Mouse (Mus musculus) layer of hippocampus, adult 11-12 months (tissue): ENCODE data around the gene Fam213b.
A peak's percentile ranks its signal among the peaks of the same experiment; 100 is the strongest.

Experiments
- DNase-seq: peaks from one replicate; pipeline ENCODE4 v3.0.0; 2022; ENCODE audit warnings: low spot score

Gene Fam213b

DNA sequence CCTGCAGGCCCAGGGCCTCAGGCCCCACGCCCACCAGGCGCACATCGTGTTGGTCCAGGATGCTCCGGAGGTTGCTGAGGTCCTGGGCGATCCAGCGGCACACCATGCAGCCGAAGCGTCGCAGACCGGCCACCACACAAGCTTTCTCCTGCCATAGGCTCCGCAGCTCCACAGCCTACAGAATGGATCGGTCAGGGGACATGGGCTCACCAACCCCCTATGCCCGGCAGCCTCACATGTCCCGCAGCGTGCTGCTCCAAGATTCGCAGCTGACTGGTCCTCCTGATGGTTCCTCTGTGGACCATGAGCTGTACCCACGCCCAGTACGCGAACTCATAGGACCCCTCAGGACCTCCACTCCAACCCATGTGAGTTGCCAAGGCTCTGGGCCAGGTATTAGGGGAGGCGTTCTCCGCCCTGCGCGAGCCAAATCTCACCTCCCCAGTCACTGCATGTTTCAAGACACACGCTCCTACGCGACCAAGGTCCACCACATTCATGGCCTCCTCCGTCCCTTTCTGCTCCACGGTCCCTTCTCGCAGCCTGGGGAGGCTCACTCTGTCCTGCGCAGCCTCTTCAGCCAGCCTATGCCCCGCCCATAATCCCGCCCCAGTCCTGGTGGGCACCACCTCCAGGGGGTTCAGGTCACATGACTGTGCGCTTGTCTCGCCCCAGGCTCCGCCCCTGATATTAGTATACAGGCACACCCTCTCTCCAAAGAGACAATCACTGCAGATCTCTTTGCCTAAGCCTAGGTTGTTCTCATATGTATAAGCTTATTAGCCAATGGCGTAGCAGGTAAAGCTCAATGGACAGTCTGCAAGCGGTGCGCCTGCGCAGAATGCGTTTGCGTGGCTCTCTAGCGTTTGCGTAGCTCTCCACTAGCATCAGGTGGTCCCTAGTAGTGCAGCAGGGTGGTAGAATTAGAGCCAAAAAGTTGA lies at the start of gene Fam213b:
Fam213b (minus strand) TSS at position 630 of the 941 bp plus-strand sequence.
- DNase-seq, result peak; percentile 82

DNA sequence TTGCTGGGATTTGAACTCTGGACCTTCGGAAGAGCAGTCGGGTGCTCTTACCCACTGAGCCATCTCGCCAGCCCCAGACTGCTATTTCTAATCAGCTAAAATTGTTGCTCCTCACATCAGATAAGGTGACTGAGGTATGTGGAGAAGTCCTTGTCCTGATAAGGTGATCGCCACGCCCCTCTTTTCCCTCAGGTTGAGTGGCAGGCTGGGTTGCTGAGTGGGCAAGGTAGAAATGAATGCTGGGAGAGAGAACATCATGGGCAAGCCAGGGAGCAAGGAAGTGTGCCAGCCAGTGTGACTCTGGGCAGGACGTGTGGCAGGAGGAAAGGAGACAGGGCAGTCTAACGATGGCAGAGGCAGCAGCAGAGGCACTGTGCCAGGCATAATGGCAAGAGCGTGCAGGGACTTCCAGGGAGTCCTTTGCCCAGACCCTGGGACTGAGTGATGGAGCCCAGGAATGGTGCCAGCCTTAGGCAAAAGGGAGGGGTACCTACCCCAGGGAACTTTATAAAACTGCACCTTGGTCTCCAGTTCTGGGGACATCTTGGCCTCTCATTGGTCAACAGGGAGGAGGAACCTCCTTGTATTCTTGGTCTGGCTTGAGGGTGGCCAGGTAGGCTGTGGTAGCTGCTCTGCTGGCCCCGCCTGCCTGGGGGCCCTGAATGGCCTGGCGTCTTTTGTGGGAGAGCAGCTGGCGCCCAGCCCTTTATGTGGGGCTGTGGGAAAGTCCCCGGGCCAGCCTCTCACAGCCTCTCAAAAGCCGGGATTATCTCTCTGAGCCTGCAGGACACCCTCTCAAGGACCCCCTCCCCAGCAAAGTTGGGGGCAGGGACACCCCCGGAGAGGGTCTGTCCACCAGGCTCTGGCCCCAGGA lies 49.4 kb upstream of the Fam213b start:
- DNase-seq, result peak; percentile 46

DNA sequence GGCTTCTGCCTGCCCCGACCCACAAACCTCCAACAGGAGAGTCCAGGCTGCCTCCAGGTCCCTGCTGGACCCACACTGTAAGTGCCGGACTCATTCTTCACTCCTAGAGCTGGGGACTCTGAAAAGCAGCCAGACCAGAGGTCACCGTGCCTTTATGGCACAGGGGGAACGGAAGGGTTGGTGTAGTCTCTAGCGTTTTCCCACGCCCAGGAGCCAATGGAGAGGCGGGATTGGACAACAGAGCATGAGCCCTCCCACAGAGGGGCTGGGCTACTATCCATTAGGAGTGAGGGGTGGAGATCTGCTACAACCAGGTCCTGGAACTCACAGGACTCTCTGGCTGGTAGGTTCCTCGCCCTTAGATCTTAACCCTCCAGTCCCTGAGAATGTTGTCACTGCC lies 47.4 kb upstream of the Fam213b start:
- DNase-seq, result peak; percentile 53

DNA sequence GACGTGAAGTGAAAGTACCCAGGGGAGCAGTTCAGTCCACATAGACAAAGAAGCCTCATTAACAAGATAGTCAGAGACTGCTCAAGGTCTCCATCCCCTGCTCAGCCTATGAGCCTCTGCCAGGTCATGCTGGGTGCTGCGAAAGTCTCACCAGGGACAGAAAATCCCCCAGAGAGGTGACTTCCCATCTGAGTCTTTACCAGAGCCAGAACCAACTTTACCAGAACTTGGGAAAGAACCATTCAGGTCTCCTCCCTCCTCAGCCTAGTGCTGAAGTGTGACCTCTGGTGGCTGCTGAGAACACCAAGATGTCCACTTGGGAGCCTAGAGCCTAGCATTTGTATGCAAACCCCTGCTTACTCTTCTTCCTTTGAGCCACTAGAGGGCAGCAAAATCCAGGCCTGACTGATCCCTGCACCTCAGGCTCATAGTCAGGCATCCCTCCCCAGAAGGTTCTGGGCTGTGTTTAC lies 45.2 kb upstream of the Fam213b start:
- DNase-seq, result peak; percentile 83

DNA sequence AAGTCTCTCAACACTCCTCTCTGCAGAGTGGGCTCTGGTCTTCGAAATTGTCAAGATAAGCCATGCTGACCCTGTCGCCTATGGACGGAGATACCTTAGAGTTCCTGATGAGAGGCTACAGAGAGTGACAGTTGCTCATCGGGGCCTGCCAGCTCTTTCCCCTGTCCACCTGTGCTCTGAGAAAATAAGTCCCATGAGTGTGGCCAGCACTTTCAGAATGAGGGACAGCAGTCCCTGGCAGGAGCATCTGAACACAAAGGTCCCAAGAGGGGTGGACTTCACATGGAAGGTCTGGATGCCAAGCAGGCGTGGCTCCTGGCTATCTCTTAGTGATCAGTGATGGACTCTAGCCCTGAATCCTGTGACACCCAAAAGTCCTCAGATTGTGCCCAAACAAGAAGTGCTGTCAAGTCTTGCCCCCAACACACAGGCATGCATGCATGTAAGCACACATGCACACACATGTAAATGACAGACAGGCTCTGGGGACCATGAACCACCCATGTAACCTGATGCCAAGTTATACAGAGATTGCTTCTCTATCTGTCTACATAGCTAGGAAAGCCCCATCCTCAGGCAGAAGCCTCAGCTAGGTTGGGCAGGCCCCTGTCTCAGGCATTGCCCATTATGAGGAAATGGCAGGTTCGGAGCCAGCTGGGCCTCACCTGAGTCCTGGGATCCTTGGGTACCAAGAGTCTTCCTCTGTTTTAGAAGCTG lies 44.5 kb upstream of the Fam213b start:
- no peak for DNase-seq

DNA sequence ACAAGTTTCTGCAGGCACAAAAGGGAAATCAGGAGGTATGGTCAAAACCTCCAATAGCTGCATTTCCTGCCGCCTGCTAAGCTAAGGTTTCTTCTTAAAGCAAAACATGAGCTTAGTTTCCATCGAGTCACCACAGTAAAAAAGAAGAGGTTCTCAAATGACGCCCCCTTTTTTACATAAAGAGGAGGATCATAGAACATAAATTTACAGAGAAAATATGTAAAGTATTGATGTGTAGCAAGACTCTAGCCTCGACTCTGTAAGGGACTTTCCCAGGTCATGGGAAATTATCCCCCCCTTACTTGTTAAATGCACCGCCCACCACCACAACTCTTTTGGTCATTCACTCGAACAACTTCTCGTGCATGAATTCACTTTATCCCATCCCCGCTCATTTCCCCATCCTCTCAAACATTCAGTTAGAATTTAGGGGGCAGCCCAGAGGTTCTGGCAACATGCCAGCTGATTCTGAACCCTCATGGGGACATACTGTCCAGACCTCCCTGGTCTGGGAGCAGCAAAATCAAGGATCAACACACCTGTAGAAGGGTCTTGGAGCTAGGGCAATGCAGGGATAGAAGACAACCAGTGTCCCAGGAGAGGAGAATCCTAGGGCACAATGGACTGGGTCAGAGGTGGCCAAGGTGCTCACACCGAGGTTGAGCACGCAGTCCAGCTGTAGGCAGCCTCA lies 43.8 kb upstream of the Fam213b start:
- no peak for DNase-seq

DNA sequence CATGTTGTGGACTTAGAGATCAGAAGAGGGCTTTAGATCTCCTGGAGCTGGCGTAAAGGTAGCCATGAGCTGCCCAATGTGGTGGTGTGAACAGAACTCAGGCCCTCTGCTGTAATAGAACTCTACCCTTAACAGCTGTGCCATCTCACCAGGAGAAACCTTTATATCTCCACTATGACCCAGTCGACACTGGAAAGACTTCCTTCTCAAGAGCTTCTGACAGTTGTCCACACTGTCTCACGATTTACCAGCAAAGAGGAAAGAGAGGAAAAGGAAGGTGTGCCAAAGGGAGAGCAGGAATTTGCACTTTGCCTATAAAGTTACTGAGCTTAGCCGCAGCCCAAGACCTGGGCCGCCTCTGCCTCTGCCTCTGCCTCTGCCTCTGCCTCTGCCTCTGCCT lies 42.9 kb upstream of the Fam213b start:
- DNase-seq, result no peak

DNA sequence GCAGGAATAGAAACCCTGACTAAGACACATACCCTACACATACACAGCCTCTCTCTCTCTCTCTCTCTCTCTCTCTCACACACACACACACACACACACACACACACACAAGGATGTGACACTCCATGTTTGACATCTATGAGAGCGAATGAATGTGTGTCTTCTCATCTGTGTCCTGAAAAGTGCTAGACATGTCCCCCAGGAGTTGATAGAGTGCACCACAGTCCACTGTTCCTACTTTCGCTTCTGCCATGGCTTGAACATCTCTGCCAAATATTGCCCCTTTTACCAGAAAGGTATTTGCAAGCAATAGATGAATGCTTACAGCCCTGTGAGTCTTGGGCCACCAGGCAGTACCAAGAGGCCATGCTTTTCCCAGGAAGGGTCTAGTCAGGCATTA lies 41.2 kb upstream of the Fam213b start:
- DNase-seq, result no peak

DNA sequence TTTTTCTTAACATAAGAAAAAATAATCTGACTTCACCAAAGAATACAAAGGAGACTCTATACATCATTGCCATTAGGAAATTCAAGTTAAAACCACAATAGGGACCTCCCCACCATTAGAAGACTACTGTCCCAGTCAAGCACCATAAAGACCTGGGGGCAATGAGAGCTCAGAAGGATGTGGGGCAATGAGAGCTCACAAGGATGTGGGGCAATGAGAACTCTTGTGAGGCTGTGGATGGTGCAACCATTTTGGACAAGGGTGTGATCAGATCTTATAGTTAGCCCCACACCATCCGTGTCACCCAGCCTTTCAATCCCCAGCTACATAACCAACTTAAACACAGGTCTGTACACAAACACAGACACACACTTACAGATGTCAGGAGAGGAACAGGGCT lies 38.8 kb upstream of the Fam213b start:
- no peak for DNase-seq

DNA sequence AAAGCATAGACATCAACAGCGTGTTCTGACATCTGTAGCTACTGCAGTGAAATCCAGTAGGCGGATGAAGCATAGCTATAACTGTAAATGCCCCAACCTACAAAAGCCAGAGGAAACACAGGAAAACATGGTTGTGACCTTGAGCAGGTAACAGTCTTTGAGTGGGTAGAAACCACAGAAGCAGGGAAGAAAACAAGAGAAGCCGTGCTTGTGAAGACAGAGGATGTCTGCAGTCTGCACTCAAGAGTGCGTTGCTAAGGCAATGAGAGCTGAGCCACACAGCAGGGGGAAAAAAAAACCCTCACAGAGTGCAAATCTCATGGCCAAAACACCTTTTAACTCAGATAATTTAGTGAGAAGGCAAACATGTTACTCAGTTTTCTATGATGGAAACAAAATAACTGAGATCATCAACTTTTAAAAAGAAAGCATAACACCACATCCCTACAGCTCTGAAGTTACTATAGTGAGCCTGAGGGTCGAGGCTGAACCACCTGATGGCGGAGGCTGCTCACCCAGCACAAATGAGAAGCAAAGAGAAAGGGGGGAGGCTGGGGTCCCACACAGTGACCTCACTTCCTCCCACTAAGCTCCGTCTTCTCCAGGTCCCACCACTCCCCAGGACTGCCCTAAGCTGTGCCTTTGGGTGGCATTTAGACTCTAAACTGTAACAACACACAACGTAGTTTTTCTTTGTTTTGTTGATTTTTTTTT lies 37.8 kb upstream of the Fam213b start:
- DNase-seq, result no peak

DNA sequence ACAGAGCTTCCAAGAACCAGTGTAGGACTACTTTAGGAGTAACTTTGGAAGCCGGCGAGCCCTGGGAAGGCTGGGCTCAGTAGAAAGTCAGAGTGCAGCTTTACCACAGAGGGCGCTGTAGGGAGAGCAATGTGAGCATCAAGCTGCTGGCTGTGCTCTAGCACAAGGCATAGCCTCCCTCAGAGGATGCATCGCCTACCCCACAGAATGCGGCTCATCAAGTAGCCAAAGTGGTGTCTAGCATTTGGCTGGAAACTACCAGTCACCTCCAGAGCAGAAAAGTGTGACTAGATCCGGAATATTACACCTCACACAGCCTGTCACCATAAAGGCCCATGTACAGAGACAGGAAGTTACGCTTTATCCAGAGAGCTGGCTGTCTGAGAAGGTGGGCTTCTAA lies 36.9 kb upstream of the Fam213b start:
- DNase-seq, result no peak

DNA sequence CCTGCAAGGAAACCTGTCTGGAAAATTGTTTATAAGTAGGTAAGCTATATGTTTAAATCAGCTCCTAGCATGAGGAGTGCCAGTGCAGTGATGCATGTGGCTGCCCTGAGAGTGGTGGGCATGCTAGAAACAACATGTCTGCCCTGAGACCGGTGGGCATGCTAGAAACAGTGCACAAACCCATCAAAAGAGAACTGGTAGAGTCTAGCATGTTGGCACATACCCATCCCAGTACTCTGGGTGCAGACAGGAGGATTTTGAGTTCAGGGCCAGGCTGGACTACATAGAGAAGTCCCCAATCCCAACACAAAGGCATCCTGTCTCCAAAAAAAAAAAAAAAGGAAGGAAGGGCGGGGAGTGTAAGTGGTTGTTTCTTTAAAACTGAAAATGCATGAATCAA lies 35.9 kb upstream of the Fam213b start:
- no peak for DNase-seq

DNA sequence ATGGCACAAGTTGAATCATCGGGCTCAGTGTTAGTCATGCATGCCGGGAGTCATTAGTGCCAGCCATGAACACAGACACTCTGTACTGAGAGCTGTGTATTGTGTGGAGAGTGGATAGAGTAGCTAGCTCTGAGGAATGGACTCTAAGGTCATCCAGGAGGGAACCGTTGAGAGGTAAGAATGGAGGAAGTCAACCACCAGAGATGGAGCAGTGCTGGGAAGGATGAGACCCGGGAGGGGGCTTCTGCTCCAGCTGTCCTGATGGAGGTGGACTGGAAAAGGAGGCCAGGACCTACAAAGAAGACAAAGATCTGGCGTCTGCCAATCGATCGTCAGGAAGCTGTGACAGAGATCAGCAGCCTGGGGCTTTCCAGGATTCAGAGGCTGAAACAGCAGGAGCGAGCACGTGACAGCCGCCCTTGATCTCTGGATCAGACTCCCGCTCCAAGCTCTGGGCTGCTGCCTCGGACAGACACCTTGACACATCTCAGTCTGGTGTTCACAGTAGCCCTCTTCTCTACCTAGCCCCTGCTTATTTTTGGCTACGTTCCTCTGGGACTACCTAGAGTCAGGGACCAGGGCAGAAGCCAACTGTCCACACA lies 34.5 kb upstream of the Fam213b start:
- DNase-seq, result no peak

DNA sequence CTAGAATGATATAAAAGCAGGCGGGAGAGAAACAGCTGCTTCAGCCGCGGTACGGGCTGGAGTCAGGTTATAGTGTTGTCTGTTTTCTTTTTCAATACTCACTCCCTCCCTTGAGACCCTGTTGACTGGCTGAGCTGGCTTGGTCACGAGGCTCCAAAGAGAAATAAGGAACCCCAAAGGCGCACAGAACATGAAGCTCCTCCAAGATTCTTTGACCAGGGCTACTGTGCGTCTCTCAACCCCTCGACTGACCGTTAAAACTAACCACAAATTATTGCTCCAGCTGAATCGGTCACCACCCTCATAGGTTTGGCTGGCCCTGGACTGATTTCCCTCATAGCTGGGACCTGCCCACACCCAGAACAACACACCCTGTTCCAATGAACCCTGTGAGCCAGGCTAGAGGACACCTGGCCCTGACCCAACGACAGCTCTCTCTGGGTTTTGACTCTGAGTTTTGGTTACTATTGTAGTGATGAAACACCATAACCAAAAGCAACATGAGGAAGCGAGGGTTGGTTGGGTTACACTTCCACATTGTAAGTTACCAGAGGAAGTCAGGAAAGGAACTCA lies 30.2 kb upstream of the Fam213b start:
- no peak for DNase-seq

DNA sequence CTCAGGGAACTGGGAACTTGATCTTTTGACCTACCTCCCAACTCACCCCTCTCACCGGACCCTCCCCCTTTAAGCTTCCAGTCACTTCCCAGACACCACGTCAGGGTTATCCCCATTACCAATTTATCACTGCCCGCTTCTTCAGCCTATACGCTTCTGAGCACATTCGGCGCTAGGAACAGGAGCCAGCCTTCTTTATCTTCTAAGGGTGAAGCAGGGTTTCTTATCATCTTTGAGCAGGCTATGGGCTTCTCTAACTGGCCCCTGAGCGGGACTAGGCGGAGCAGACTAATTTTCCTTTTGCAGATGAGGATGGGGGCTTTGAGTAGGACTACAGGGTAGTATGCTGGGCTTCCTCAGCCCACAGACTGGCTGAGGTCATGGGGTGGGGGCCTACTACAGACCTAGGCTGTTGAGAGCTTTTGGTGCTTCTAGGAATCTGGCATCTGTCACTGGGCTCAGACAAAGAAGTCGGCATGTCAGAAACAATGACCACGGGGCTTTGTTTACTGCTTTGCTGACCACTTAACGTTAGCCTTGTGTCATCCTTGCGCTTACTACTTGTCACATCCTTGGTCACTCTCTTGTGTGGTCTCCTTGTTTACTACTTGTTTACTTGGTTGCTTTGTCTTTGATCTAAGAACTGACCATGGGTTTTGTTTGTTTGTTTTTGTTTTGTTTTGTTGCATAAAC lies 29.6 kb upstream of the Fam213b start, which contains the start of gene Tnfrsf14:
Tnfrsf14 (minus strand) TSS at position 169 of the 693 bp plus-strand sequence.
- no peak for DNase-seq

DNA sequence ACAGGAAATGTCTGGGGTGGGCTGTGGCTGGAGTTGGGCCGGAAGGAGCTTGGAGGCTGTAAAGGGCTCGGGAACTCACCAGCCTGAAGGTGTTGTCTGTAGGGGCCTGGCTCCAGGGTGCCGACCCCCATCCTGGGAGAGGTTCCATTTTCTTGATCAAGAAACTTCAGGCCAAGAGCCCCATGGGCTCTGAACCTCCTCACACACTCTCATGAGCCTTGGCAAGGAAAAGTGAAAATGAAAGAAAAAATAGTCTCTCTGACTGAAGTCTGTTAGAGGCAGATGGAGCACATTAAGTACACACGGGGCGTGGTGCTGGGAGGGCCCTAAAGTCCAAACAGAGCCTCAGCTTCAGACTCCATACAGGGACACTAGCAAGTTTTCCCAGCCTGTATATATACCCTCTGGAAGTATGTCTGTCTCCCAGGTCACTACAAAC lies 29.0 kb upstream of the Fam213b start:
- DNase-seq, result no peak

DNA sequence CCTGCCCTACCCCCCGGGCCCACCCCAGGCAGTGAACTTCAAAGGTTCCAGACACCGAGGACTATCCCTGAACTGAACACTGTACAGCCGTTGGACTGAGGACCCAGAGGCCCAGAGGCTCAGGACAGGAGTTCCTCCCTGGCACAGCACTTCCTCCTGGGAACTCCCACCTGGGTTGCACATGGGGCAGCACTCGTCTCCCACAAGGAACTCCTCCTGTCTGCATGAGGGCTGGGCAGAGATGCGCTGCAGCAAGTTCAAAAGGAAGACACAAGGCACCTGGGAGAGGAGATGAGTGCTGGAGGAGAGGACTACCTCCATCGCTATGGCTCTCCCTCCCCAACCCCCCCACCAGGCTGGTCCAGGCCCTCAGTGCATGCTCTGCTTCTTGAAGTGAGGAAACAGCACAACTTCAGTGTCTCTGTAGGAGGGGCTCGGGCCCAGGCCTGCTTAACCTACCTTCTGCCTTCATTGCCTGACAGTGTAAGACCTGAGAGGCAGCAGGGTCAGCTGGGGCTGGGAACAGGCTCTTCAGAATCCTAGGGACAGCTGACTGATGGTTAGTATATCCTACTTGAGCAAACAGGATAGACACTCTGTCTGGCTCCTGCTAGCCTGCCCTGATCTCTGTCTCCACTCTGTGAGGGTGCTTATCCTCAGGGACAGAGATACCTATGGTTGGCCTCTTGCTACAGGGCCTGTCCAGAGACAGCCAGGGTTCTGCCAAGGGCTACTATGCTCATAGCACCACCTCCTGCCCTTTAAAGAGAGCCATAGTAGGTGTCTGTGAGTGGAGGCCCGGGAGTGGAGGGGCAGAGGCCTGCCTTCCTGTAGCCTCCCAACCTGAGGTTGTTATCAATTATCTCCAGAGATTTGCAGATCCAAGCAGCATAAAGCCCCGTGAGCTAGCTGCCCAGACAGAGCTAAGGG lies 28.3 kb upstream of the Fam213b start:
- no peak for DNase-seq

DNA sequence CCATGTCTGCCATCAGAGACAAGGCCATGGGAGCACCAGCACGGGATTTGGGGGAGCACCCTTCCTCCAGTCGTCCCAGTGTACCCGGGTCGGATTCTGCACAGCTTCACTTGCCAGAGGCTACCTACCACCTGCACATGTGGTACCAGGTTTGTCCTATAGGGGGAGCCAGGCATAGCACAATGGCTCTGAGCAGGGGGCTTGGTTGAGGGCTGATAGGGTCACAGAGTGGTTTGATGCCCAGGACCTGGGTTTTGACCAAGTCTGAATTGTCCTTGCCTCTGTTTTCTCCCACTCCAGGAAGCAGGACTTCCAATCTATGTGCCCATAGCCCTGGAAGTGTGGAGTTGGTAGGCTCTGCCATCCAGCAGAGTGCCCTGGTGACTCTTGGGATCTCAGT lies 26.5 kb upstream of the Fam213b start:
- DNase-seq, result no peak
